Mouse (Mus musculus): Measurements from ENCODE around the gene Tctn1. TPM values are rescaled to one million over a fixed set of nuclear protein-coding genes. Genes with fewer than 3 reads are reported as not detected.

The Tctn1 gene
- total RNA-seq, 2 experiments from 2014 or later: 13.5 to 13.7 TPM

DNA sequence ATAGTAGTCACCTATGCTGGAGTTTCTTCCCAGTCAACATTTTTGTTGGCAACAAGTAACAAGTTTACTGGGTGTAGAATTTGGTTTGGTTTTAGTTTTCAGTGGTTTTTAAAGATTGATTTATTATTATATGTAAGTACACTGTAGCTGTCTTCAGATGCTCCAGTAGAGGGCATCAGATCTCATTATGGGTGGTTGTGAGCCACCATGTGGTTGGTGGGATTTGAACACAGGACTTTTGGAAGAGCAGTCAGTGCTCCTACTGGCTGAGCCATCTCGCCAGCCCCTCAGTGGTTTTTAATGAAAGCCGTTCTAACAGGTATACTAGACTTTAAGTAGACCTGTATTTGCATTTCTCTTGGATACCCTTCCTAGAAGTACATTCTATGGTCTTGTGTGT, 1.7 kb upstream of the Tctn1 start:
- intact Hi-C loops (cut with DNase I): loop anchor here (5.0 kb wide), 2 partner anchors 61 to 126 kb away; partner anchors contain the start of gene Arpc3
- peak; percentile 16 for TF ChIP-seq CTCF (IDR thresholded peaks at IDR 0.05)
- DNase-seq (ENCODE audit: extremely low spot score in 1 of 2, low spot score in 2 of 2): no peak
- Histone ChIP-seq H3K27ac (no peak overlapping the region), H3K4me3 (no peak overlapping the region)

DNA sequence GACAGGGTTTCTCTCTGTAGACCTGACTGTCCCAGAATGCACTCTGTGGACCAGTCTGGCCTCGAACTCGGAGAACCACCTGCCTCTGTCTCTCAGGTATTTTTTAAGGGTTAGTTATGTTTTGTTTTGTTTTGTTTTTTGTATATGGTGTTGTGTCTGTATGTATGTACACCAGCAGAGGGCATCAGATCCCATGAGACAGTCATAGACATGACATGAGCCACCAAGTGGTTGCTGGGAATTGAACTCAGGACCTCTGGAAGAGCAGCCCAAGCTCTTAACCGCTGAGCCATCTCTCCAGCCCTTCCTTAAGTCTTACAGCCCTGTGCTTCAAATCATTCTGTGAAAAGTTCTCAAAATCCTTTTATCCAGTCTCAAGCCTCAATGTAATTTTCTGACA, 927 bp upstream of the Tctn1 start:
- intact Hi-C loops (cut with DNase I): loop anchor here (5.0 kb wide), 2 partner anchors 62 to 127 kb away; partner anchors contain the start of gene Arpc3
- peak; percentile 25 for TF ChIP-seq CTCF (IDR thresholded peaks at IDR 0.05)
- Histone ChIP-seq H3K27ac (no peak overlapping the region), H3K4me3 (no peak overlapping the region)
- DNase-seq (ENCODE audit: extremely low spot score in 1 of 2, low spot score in 2 of 2): no peak

DNA sequence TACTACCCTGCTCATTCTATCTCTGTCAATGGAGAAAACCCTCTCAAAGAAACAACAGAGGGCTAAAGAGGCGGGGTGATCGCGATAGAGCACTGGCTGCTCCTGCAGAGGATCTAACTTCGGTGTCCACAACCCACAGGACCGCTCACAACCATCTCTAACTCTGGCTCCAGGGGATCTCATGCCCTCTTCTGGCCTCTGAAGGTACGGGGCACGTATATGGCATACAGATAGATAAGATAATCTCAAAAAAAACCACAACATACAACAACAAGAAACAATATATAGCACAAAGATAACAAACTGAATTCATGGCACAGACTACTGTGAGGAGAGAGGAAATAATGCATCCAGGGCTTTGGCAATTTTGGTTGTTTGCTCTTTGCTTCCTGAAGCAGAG, 2.2 kb downstream of the Tctn1 start:
- no peak overlapping the region for H3K27ac ChIP-seq
- intact Hi-C loops (cut with DNase I): loop anchor here (5.0 kb wide), 1 partner anchor 130 kb away; no protein-coding TSS in a partner anchor
- TF ChIP-seq CTCF (IDR thresholded peaks at IDR 0.05): no peak

GRCm38 (mm10) chr5:122258027-122258741, 6.1 kb downstream of the Tctn1 start:
- H3K27ac ChIP-seq: no peak overlapping the region
- H3K4me3 ChIP-seq: no peak overlapping the region
- TF ChIP-seq CTCF (IDR thresholded peaks at IDR 0.05): no peak
- intact Hi-C loops (cut with DNase I): no loop called here
- DNase-seq (ENCODE audit: extremely low spot score in 1 of 2, low spot score in 2 of 2): no peak

More for the DNA sequence above, 2.2 kb downstream of the Tctn1 start:
- H3K4me3 ChIP-seq: no peak overlapping the region
- DNase-seq (ENCODE audit: extremely low spot score in 1 of 2, low spot score in 2 of 2): no peak

DNA sequence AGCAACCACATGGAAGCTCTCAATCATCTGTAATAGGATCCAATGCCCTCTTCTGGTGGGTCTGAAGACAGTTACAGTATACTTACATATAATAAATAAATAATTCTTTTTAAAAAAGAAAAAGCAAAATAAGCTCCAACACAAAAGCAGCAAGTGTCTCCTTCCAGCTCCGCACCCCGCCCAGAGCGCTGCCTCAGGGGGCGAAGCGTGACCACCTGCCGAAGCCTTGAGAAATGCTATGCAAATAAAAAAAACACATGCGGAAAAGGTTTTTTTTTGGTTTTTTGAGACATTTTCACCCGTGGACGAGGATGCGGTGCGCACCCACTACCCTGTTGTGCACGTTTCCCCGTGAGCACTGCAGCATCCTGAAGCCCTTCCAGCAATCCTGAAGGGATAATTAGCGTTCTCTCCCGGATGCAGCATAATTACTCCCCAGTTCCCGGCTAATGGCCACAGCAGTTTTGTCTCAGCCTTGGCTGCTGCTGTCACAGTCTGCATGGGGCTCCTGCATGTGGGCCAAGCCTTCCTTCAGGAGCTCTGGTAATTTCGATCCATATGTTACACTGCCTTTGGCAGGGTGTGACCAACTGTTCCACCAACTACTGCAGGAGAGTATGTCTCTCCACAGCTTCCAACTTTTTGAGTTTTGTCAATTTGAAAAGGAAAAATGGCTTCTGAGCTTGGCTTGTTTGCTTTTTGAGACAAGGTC, 12.2 kb downstream of the Tctn1 start:
- intact Hi-C loops (cut with DNase I): no loop called here
- TF ChIP-seq CTCF (IDR thresholded peaks at IDR 0.05): peak; percentile 6
- no peak overlapping the region for H3K4me3 ChIP-seq
- DNase-seq (ENCODE audit: extremely low spot score in 1 of 2, low spot score in 2 of 2): no peak
- H3K27ac ChIP-seq: no peak overlapping the region

GRCm38 (mm10) chr5:122249281-122249680, 15.0 kb downstream of the Tctn1 start:
- no peak overlapping the region for H3K4me3 ChIP-seq
- no peak for DNase-seq (ENCODE audit: extremely low spot score in 1 of 2, low spot score in 2 of 2)
- intact Hi-C loops (cut with DNase I): no loop called here

DNA sequence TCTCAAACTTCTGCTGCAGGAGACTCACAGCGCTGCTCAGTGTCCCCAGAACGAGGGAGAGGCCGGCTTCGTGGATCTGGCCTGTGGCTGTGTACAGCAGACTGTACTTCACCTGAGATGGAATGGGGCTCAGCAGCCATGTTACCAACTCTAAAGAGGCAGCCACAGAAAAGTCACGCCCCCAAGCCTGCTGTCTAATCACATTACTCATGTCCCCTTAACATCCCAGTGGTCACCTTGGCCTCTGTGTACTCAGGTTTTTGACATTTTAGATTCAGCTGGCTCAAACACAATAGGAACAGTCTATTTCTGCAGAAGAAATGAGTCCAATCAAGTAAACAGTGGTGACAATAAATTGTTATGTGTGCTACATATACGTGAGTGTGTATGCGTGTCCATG, 16.3 kb downstream of the Tctn1 start:
- TF ChIP-seq CTCF (IDR thresholded peaks at IDR 0.05): no peak
- Histone ChIP-seq H3K4me3 (no peak overlapping the region), H3K27ac (no peak overlapping the region)
- intact Hi-C loops (cut with DNase I): no loop called here
- DNase-seq (ENCODE audit: extremely low spot score in 1 of 2, low spot score in 2 of 2): no peak

More at GRCm38 (mm10) chr5:122249281-122249680, 15.0 kb downstream of the Tctn1 start:
- no peak overlapping the region for H3K27ac ChIP-seq
- TF ChIP-seq CTCF (IDR thresholded peaks at IDR 0.05): no peak

DNA sequence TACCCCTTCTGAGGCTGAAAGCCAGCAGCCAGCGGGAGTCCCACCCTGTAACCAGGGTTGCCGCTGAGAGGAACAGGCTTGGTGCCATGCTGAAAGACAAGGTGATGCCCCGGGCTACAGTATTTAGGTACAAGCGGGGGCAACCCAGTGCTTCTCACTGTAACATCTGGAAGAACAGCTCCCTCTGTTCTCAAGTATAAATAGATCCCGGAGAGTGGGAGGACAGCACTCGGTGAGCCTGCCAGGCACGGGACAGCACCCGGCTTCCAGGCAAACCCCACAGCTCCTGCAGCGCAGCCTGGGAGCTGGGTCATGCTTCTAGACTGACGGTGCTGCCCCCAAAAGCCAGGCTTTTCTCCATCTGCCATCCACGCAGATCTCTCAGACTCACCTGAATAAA, 16.7 kb downstream of the Tctn1 start:
- DNase-seq (ENCODE audit: extremely low spot score in 1 of 2, low spot score in 2 of 2): peak in 1 of 2 experiments; percentile 59
- no peak for TF ChIP-seq CTCF (IDR thresholded peaks at IDR 0.05)
- no peak overlapping the region for H3K27ac ChIP-seq
- no peak overlapping the region for H3K4me3 ChIP-seq
- intact Hi-C loops (cut with DNase I): no loop called here

- H3K4me3 ChIP-seq: no peak overlapping the region
- DNase-seq (ENCODE audit: extremely low spot score in 1 of 2, low spot score in 2 of 2): no peak
- intact Hi-C loops (cut with DNase I): no loop called here
- H3K27ac ChIP-seq: no peak overlapping the region
- no peak for TF ChIP-seq CTCF (IDR thresholded peaks at IDR 0.05)
These were observed 17.6 kb downstream of the Tctn1 start for GRCm38 (mm10) chr5:122246547-122247167.

- no peak overlapping the region for H3K27ac ChIP-seq
- intact Hi-C loops (cut with DNase I): no loop called here
These were observed 19.1 kb downstream of the Tctn1 start for GRCm38 (mm10) chr5:122245186-122245585.

GRCm38 (mm10) chr5:122243781-122244523, 20.3 kb downstream of the Tctn1 start:
- DNase-seq (ENCODE audit: extremely low spot score in 1 of 2, low spot score in 2 of 2): peak in 1 of 2 experiments; percentile 59
- H3K27ac ChIP-seq: peak overlapping the region; percentile 24; the same call in 1 of the 2 replicates
- no peak for TF ChIP-seq CTCF (IDR thresholded peaks at IDR 0.05)
- intact Hi-C loops (cut with DNase I): no loop called here
- H3K4me3 ChIP-seq: no peak overlapping the region

More at GRCm38 (mm10) chr5:122245186-122245585, 19.1 kb downstream of the Tctn1 start:
- DNase-seq (ENCODE audit: extremely low spot score in 1 of 2, low spot score in 2 of 2): no peak
- no peak overlapping the region for H3K4me3 ChIP-seq
- no peak for TF ChIP-seq CTCF (IDR thresholded peaks at IDR 0.05)
